Mouse (Mus musculus): ENCODE results near the gene Morf4l2. TPM values are rescaled to one million over a fixed set of nuclear protein-coding genes. Genes with fewer than 3 reads are reported as not detected.
"Not testable (repeated sequence)": the region's sequence is repeated elsewhere in the genome, so short reads cannot be mapped to it uniquely, and the experiment has no call there.

Morf4l2 gene
- polyA plus RNA-seq, 1 experiment = 236 TPM

GRCm38 (mm10) chrX:136740087-136740790, 3.3 kb downstream of the Morf4l2 start:
- 6% methylated on average over 15 of the region's 15 CpGs for WGBS
- Histone ChIP-seq H3K27me3 (ENCODE audit: control insufficient read depth, insufficient read depth, low read length) (no peaks in the 10 kb centered on the region), H3K4me3 (replicated peaks; ENCODE audit: insufficient read depth, low read depth, low read length) (peak overlapping the region; percentile 98), H3K4me1 (ENCODE audit: control insufficient read depth, insufficient read depth, low read length) (no peaks in the 10 kb centered on the region), H3K27ac (ENCODE audit: insufficient read depth, low read length) (no peak overlapping the region)
- TF ChIP-seq POLR2A (IDR thresholded peaks at IDR 0.05; ENCODE audit: borderline replicate concordance, insufficient read depth, low read length) (no peak), CTCF (IDR thresholded peaks at IDR 0.05; ENCODE audit: borderline replicate concordance, insufficient read depth, low read depth, low read length) (no peak)
- peak in 1 of 2 experiments; percentile 2 for DNase-seq

DNA sequence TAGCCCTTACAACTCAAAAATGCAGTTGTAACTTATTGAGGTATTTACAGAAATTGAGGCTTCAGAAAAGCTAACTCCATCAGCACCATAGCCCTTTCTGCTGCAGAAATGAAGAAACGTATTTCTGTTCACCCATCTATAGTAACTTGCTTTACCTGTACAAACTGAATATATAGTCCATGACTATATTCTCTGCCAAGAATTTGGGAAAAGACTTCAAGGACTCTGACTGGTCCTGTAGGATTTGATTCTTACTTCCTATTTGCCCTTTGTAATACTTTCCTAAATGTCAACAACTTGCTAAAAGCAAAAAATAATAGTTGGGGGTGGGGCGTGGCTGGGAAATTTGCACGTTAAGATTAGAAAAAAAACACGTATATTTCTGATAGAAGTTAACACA, 11.5 kb downstream of the Morf4l2 start:
- Histone ChIP-seq H3K27me3 (ENCODE audit: control insufficient read depth, insufficient read depth, low read length) (no peaks in the 10 kb centered on the region), H3K4me3 (replicated peaks; ENCODE audit: insufficient read depth, low read depth, low read length) (no peak overlapping the region), H3K4me1 (ENCODE audit: control insufficient read depth, insufficient read depth, low read length) (no peaks in the 10 kb centered on the region), H3K27ac (ENCODE audit: insufficient read depth, low read length) (no peak overlapping the region)
- no peak for DNase-seq
- TF ChIP-seq POLR2A (IDR thresholded peaks at IDR 0.05; ENCODE audit: borderline replicate concordance, insufficient read depth, low read length) = no peak
- no peak for TF ChIP-seq CTCF (IDR thresholded peaks at IDR 0.05; ENCODE audit: borderline replicate concordance, insufficient read depth, low read depth, low read length)
- 83% methylated on average over 4 of the region's 4 CpGs for WGBS

GRCm38 (mm10) chrX:136714742-136715474, 28.6 kb downstream of the Morf4l2 start:
- not testable (repeated sequence) for H3K27ac ChIP-seq (ENCODE audit: insufficient read depth, low read length); H3K4me1 ChIP-seq (ENCODE audit: control insufficient read depth, insufficient read depth, low read length); H3K4me3 ChIP-seq (replicated peaks; ENCODE audit: insufficient read depth, low read depth, low read length); H3K27me3 ChIP-seq (ENCODE audit: control insufficient read depth, insufficient read depth, low read length); DNase-seq
- 39% methylated on average over 3 of the region's 3 CpGs for WGBS

- no peaks in the 10 kb centered on the region for H3K27me3 ChIP-seq (ENCODE audit: control insufficient read depth, insufficient read depth, low read length)
- TF ChIP-seq POLR2A (IDR thresholded peaks at IDR 0.05; ENCODE audit: borderline replicate concordance, insufficient read depth, low read length) (no peak), CTCF (IDR thresholded peaks at IDR 0.05; ENCODE audit: borderline replicate concordance, insufficient read depth, low read depth, low read length) (no peak)
- H3K4me1 ChIP-seq (ENCODE audit: control insufficient read depth, insufficient read depth, low read length) = no peaks in the 10 kb centered on the region
- peak in 1 of 2 experiments; percentile 12 for DNase-seq
- 13% methylated on average over 14 of the region's 14 CpGs for WGBS
- H3K4me3 ChIP-seq (replicated peaks; ENCODE audit: insufficient read depth, low read depth, low read length) = peak overlapping the region; percentile 83
- H3K27ac ChIP-seq (ENCODE audit: insufficient read depth, low read length) = peak overlapping the region; percentile 38
These were observed 34.7 kb downstream of the Morf4l2 start for GRCm38 (mm10) chrX:136708782-136709181.

GRCm38 (mm10) chrX:136708168-136708681, 35.3 kb downstream of the Morf4l2 start:
- peak overlapping the region; percentile 83 for H3K4me3 ChIP-seq (replicated peaks; ENCODE audit: insufficient read depth, low read depth, low read length)
- peak; percentile 47 to 60 for DNase-seq
- no peaks in the 10 kb centered on the region for H3K27me3 ChIP-seq (ENCODE audit: control insufficient read depth, insufficient read depth, low read length)
- TF ChIP-seq CTCF (IDR thresholded peaks at IDR 0.05; ENCODE audit: borderline replicate concordance, insufficient read depth, low read depth, low read length) (no peak), POLR2A (IDR thresholded peaks at IDR 0.05; ENCODE audit: borderline replicate concordance, insufficient read depth, low read length) (peak; percentile 26; the same call in 1 of the 2 replicates)
- no peaks in the 10 kb centered on the region for H3K4me1 ChIP-seq (ENCODE audit: control insufficient read depth, insufficient read depth, low read length)
- peak overlapping the region; percentile 38 for H3K27ac ChIP-seq (ENCODE audit: insufficient read depth, low read length)
- 4% methylated on average over 18 of the region's 18 CpGs for WGBS

DNA sequence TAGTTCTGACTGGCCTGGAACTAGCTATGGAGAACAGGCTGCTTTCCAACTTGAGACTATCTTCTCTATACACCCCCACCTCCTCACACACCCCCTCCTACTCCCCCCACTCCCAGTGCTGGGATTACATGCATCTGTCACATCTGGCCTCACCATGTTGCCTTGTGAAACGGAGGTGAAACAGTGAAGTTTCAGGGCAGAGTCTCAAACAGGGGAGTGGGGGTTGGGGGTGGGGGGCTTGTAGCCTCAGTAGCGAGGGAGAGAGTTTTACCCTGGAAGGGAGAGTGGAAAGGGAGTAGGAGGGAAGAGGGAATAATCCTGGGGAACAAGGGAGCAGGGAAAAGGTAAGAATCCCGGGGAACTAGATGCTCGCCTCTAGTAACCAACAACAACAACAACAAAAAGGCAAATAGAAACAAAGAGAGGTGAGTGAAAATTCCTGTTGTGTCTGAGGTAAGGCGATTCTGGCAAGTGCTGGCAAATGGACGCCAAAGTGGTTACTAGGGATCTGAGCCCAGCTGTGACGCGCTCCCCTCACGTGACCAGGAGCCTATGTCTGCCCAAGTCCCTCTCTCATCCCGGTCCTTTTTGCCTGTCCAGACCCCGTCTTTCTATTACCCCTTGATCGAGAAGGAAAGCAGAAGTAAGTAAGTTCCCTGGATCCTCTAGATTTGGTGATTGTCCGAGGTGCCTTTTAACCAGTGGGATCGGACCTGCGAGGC, 35.9 kb downstream of the Morf4l2 start, which contains the start of gene Tceal1:
Tceal1 (plus strand) TSS at position 537 of the 722 bp plus-strand sequence.
- WGBS = 7% methylated on average over 15 of the region's 15 CpGs

DNA sequence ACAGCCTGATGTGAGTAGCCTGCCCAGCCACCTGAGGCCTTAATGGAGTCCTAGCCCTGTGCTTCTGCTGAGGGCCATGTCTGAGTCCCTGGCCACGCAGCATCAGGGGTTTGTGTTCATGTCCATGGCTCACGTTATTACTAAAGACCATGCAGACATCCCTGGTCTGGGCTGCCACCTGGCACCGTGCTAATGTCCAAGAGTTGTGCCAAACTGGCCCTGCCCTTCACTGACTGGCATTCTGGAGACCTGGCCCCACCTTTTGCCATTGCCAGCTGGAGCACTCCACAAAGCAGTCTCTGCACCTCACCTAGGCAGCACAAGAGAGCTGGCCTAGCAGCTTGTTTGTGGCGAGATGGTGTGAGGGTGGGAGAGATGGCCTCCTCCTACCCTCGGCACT, 50.3 kb downstream of the Morf4l2 start:
- DNase-seq = no peak
- no peak overlapping the region for H3K27ac ChIP-seq (ENCODE audit: insufficient read depth, low read length)
- H3K27me3 ChIP-seq (ENCODE audit: control insufficient read depth, insufficient read depth, low read length) = no peaks in the 10 kb centered on the region
- peaks cover 6% of the 10 kb centered on the region for H3K4me1 ChIP-seq (ENCODE audit: control insufficient read depth, insufficient read depth, low read length)
- TF ChIP-seq CTCF (IDR thresholded peaks at IDR 0.05; ENCODE audit: borderline replicate concordance, insufficient read depth, low read depth, low read length) (no peak), POLR2A (IDR thresholded peaks at IDR 0.05; ENCODE audit: borderline replicate concordance, insufficient read depth, low read length) (no peak)
- WGBS = 44% methylated on average over 5 of the region's 5 CpGs
- H3K4me3 ChIP-seq (replicated peaks; ENCODE audit: insufficient read depth, low read depth, low read length) = no peak overlapping the region

More for the DNA sequence above, 35.9 kb downstream of the Morf4l2 start, which contains the start of gene Tceal1:
- no peaks in the 10 kb centered on the region for H3K27me3 ChIP-seq (ENCODE audit: control insufficient read depth, insufficient read depth, low read length)
- TF ChIP-seq POLR2A (IDR thresholded peaks at IDR 0.05; ENCODE audit: borderline replicate concordance, insufficient read depth, low read length) = peak; percentile 33; the same call in 1 of the 2 replicates
- TF ChIP-seq CTCF (IDR thresholded peaks at IDR 0.05; ENCODE audit: borderline replicate concordance, insufficient read depth, low read depth, low read length) = no peak
- H3K27ac ChIP-seq (ENCODE audit: insufficient read depth, low read length) = peak within 1 kb of the TSS; percentile 38
- peak; percentile 70 to 74 for DNase-seq
- H3K4me1 ChIP-seq (ENCODE audit: control insufficient read depth, insufficient read depth, low read length) = no peaks in the 10 kb centered on the region
- H3K4me3 ChIP-seq (replicated peaks; ENCODE audit: insufficient read depth, low read depth, low read length) = peak within 1 kb of the TSS; percentile 83
